ENCODE assay signal across 10 mouse cellular contexts in genomic region chr11:82831008-82831893, GRCm38 (mm10). TPM values are rescaled to one million over a fixed set of nuclear protein-coding genes. Genes with fewer than 3 reads are reported as not detected.
DNase-seq lines count a peak whose midpoint lies in the region; ATAC-seq and TF ChIP-seq lines count a peak whose summit lies in the region.
"Had no signal": no experiment of that assay in that cellular context is flagged by ENCODE, and none has a peak within 500 bp of the region (broad histone marks: within the 10 kb centered on the region; RNA-seq: fewer than 3 reads in every experiment).

No protein-coding gene starts in this region.

- H3K9me3 ChIP-seq in liver, embryonic 11.5 days (ENCODE audit: control insufficient read depth, low read length) = no peaks in the 10 kb centered on the region
- H3K9me3 ChIP-seq in liver, postnatal 0 days (ENCODE audit: low read length) = no peaks in the 10 kb centered on the region
- H3K9me3 ChIP-seq in forebrain, embryonic 12.5 days = no peaks in the 10 kb centered on the region
- H3K9me3 ChIP-seq in midbrain, embryonic 15.5 days = no peaks in the 10 kb centered on the region

- H3K36me3 ChIP-seq in liver, embryonic 11.5 days (ENCODE audit: control insufficient read depth, insufficient read depth, low read length) = peaks cover 2% of the 10 kb centered on the region; the same call in 1 of the 2 replicates
- peaks cover 18% of the 10 kb centered on the region for H3K36me3 ChIP-seq in liver, postnatal 0 days (replicated peaks; ENCODE audit: insufficient read depth, low read length)
- H3K36me3 ChIP-seq in forebrain, embryonic 12.5 days (replicated peaks) = no peaks in the 10 kb centered on the region
- H3K36me3 ChIP-seq in midbrain, embryonic 15.5 days (replicated peaks) = no peaks in the 10 kb centered on the region

- H3K27ac ChIP-seq in liver, embryonic 11.5 days (ENCODE audit: low read depth, low read length) = no peak overlapping the region
- H3K27ac ChIP-seq in liver, postnatal 0 days (ENCODE audit: low read depth) = no peak overlapping the region
- H3K27ac ChIP-seq in forebrain, embryonic 12.5 days = peak overlapping the region; percentile 59
- 0 out of 2 replicates have a peak overlapping the region, but pooled peaks have one; percentile 8 for H3K27ac ChIP-seq in midbrain, embryonic 15.5 days

- H3K4me3 ChIP-seq in liver, embryonic 11.5 days (ENCODE audit: low read depth, low read length) = no peak overlapping the region
- H3K4me3 ChIP-seq in liver, postnatal 0 days (ENCODE audit: low read depth, low read length) = no peak overlapping the region
- no peak overlapping the region for H3K4me3 ChIP-seq in forebrain, embryonic 12.5 days (replicated peaks)
- no peak overlapping the region for H3K4me3 ChIP-seq in midbrain, embryonic 15.5 days

- 32% methylated on average over 10 of the region's 10 CpGs for WGBS in liver, embryonic 11.5 days
- 40% methylated on average over 10 of the region's 10 CpGs for WGBS in liver, postnatal 0 days (ENCODE audit: insufficient replicate concordance)
- 16% methylated on average over 10 of the region's 10 CpGs for WGBS in forebrain, embryonic 12.5 days
- WGBS in midbrain, embryonic 15.5 days = 21% methylated on average over 10 of the region's 10 CpGs

- H3K9ac ChIP-seq in liver, embryonic 11.5 days (ENCODE audit: low read depth, low read length) = no peak overlapping the region
- H3K9ac ChIP-seq in liver, postnatal 0 days (replicated peaks) = no peak overlapping the region
- no peak overlapping the region for H3K9ac ChIP-seq in forebrain, embryonic 12.5 days
- H3K9ac ChIP-seq in midbrain, embryonic 15.5 days = no peak overlapping the region

- no peaks in the 10 kb centered on the region for H3K27me3 ChIP-seq in liver, embryonic 11.5 days (replicated peaks; ENCODE audit: control insufficient read depth, insufficient read depth, low read length)
- H3K27me3 ChIP-seq in liver, postnatal 0 days (ENCODE audit: insufficient read depth, low read length) = no peaks in the 10 kb centered on the region
- H3K27me3 ChIP-seq in forebrain, embryonic 12.5 days = no peaks in the 10 kb centered on the region
- no peaks in the 10 kb centered on the region for H3K27me3 ChIP-seq in midbrain, embryonic 15.5 days (replicated peaks)

- no peak for TF ChIP-seq EP300 in liver, postnatal 0 days (IDR thresholded peaks at IDR 0.05; ENCODE audit: low read depth)

- DNase-seq in frontal cortex, postnatal 10 days (ENCODE audit: low spot score in 2 of 2) = no peak
- no peak for DNase-seq in liver, embryonic 11.5 days (ENCODE audit: low spot score)
- no peak for DNase-seq in liver, postnatal 0 days
- no peak for DNase-seq in adrenal gland, adult 2 months
- no peak for DNase-seq in thymus, postnatal 25 days
- DNase-seq: adrenal gland, adult 8-10 months; thymus, adult 18-20 months had no signal

- peaks cover 26% of the 10 kb centered on the region for H3K4me1 ChIP-seq in liver, embryonic 11.5 days (replicated peaks; ENCODE audit: control insufficient read depth, insufficient read depth, low read length)
- H3K4me1 ChIP-seq in liver, postnatal 0 days (ENCODE audit: insufficient read depth) = peaks cover 15% of the 10 kb centered on the region; the same call in 1 of the 2 replicates
- H3K4me1 ChIP-seq in forebrain, embryonic 12.5 days = peaks cover 20% of the 10 kb centered on the region
- peaks cover 12% of the 10 kb centered on the region for H3K4me1 ChIP-seq in midbrain, embryonic 15.5 days

- no peak for TF ChIP-seq CTCF in liver, postnatal 0 days (IDR thresholded peaks at IDR 0.05; ENCODE audit: low read depth)

- H3K4me2 ChIP-seq in liver, embryonic 11.5 days = peak overlapping the region; percentile 32
- H3K4me2 ChIP-seq in liver, postnatal 0 days (ENCODE audit: low read depth, low read length) = no peak overlapping the region
- H3K4me2 ChIP-seq in forebrain, embryonic 12.5 days = peak overlapping the region; percentile 41
- peak overlapping the region; percentile 25 for H3K4me2 ChIP-seq in midbrain, embryonic 15.5 days

- peak; percentile 44 for ATAC-seq in frontal cortex, adult (ENCODE audit: low TSS enrichment)
- no peak for ATAC-seq in liver, embryonic 11.5 days (replicated peaks; ENCODE audit: low FRiP score)
- ATAC-seq in liver, postnatal 0 days = no peak
- peak; percentile 41; the same call in 1 of the 2 replicates for ATAC-seq in forebrain, embryonic 12.5 days (ENCODE audit: low FRiP score)
- no peak for ATAC-seq in midbrain, embryonic 15.5 days (replicated peaks)

RNA-seq across cellular contexts. Expression of gene Rffl, which starts 39.8 kb away (rescaled TPM):
- 27.5 and 29.7 TPM in 2 replicates for polyA plus RNA-seq in liver, embryonic 11.5 days (2014; fragmentation: Nextera tagmentation; extraction: Ambion mirVana)
- 10.1 and 11.3 TPM in 2 replicates for polyA plus RNA-seq in liver, postnatal 0 days (2015; fragmentation: Nextera tagmentation; extraction: Ambion mirVana)
- polyA plus RNA-seq in forebrain, embryonic 12.5 days (2016; fragmentation: Nextera tagmentation; extraction: Ambion mirVana) = 16.6 and 19.1 TPM in 2 replicates
- 4.1 and 4.6 TPM in 2 replicates for polyA plus RNA-seq in midbrain, embryonic 15.5 days (2015; fragmentation: Nextera tagmentation; extraction: Ambion mirVana)
- 10 to 100 TPM in 1 of 2 experiments, 1 to 10 TPM in 1; 5.3 to 10.6 TPM for total RNA-seq in adrenal gland, adult 2 months (2021)
- polyA plus RNA-seq in adrenal gland, adult 2 months (2012; rRNA removed) = 6.5 and 7.4 TPM in 2 replicates

RNA-seq across cellular contexts. Expression of gene Lig3, which starts 50.3 kb away (rescaled TPM):
- 29.6 and 31.7 TPM in 2 replicates for polyA plus RNA-seq in liver, embryonic 11.5 days (2014; fragmentation: Nextera tagmentation; extraction: Ambion mirVana)
- polyA plus RNA-seq in liver, postnatal 0 days (2015; fragmentation: Nextera tagmentation; extraction: Ambion mirVana) = 4.8 TPM in 2 replicates
- polyA plus RNA-seq in forebrain, embryonic 12.5 days (2016; fragmentation: Nextera tagmentation; extraction: Ambion mirVana) = 53.6 and 57.8 TPM in 2 replicates
- 27.4 and 29.1 TPM in 2 replicates for polyA plus RNA-seq in midbrain, embryonic 15.5 days (2015; fragmentation: Nextera tagmentation; extraction: Ambion mirVana)
- total RNA-seq in adrenal gland, adult 2 months (2021) = 10 to 100 TPM; 19.2 to 27.5 TPM
- 8.1 and 10.7 TPM in 2 replicates for polyA plus RNA-seq in adrenal gland, adult 2 months (2012; rRNA removed)

RNA-seq across cellular contexts. Expression of gene Rad51d, which starts 59.2 kb away (rescaled TPM):
- polyA plus RNA-seq in liver, embryonic 11.5 days (2014; fragmentation: Nextera tagmentation; extraction: Ambion mirVana) = 14.4 and 14.8 TPM in 2 replicates
- polyA plus RNA-seq in liver, postnatal 0 days (2015; fragmentation: Nextera tagmentation; extraction: Ambion mirVana) = 3.4 and 4.4 TPM in 2 replicates
- polyA plus RNA-seq in forebrain, embryonic 12.5 days (2016; fragmentation: Nextera tagmentation; extraction: Ambion mirVana) = 12.6 and 14.2 TPM in 2 replicates
- 12.1 and 13.9 TPM in 2 replicates for polyA plus RNA-seq in midbrain, embryonic 15.5 days (2015; fragmentation: Nextera tagmentation; extraction: Ambion mirVana)
- 10 to 100 TPM in 1 of 2 experiments, 1 to 10 TPM in 1; 9.3 to 16.7 TPM for total RNA-seq in adrenal gland, adult 2 months (2021)
- 8.8 and 9.4 TPM in 2 replicates for polyA plus RNA-seq in adrenal gland, adult 2 months (2012; rRNA removed)

Comparison
In these comparisons a context has a peak if more than half of its experiments do, and no peak if none do; other contexts are left out.
1. ATAC-seq: peak in frontal cortex, adult (single experiment) and forebrain, embryonic 12.5 days (single experiment); none in liver, embryonic 11.5 days (single experiment), liver, postnatal 0 days (single experiment) and midbrain, embryonic 15.5 days (single experiment).
2. H3K27ac ChIP-seq: peak in forebrain, embryonic 12.5 days (single experiment) and midbrain, embryonic 15.5 days (single experiment); none in liver, embryonic 11.5 days (single experiment) and liver, postnatal 0 days (single experiment).